ENCODE assay signal across 12 mouse cellular contexts in the genomic region with DNA sequence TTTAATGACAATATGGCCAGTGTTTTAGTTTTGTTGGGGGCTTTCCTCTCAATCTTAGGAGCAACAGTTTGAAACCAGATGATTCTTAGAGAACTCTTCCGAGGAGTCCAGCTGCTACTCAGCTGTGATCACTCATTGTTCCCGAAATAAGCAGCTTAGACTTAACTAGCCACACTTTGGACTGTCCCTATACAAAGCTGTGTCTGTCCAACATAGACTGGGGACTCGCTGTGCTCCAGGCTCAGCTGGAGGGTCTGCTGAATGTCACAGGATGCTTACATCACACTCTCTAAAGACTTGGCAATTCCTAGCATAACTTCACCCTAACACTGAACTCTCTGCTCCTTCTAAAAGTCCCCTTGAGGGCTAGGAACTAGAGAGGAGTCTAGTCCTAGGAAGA. TPM values are rescaled to one million over a fixed set of nuclear protein-coding genes. Genes with fewer than 3 reads are reported as not detected.
DNase-seq lines count a peak whose midpoint lies in the region; ATAC-seq lines count a peak whose summit lies in the region.
"Had no signal": no experiment of that assay in that cellular context is flagged by ENCODE, and none has a peak within 500 bp of the region (broad histone marks: within the 10 kb centered on the region; RNA-seq: fewer than 3 reads in every experiment).

No protein-coding gene starts in this region.

- no peak overlapping the region for H3K4me3 ChIP-seq in hindbrain, embryonic 10.5 days
- no peak overlapping the region for H3K4me3 ChIP-seq in hindbrain, embryonic 13.5 days
- H3K4me3 ChIP-seq in forebrain, embryonic 16.5 days (replicated peaks; ENCODE audit: low read length) = no peak overlapping the region
- H3K4me3 ChIP-seq: layer of hippocampus, adult 2 months had no signal

- no peaks in the 10 kb centered on the region for H3K36me3 ChIP-seq in hindbrain, embryonic 10.5 days
- H3K36me3 ChIP-seq in hindbrain, embryonic 13.5 days = no peaks in the 10 kb centered on the region
- H3K36me3 ChIP-seq in forebrain, embryonic 16.5 days (ENCODE audit: control insufficient read depth, insufficient read depth) = no peaks in the 10 kb centered on the region

- H3K27me3 ChIP-seq in hindbrain, embryonic 10.5 days (ENCODE audit: insufficient read depth, poor library complexity, severe bottlenecking) = no peaks in the 10 kb centered on the region
- no peaks in the 10 kb centered on the region for H3K27me3 ChIP-seq in hindbrain, embryonic 13.5 days
- H3K27me3 ChIP-seq in forebrain, embryonic 16.5 days (replicated peaks; ENCODE audit: control insufficient read depth, insufficient read depth, low read length) = no peaks in the 10 kb centered on the region

- H3K27ac ChIP-seq in hindbrain, embryonic 10.5 days = no peak overlapping the region
- no peak overlapping the region for H3K27ac ChIP-seq in hindbrain, embryonic 13.5 days
- H3K27ac ChIP-seq in forebrain, embryonic 16.5 days (ENCODE audit: low read length) = no peak overlapping the region
- H3K27ac ChIP-seq: layer of hippocampus, adult 2 months; liver, embryonic 14.5 days had no signal

- H3K4me2 ChIP-seq in hindbrain, embryonic 13.5 days = no peak overlapping the region
- no peak overlapping the region for H3K4me2 ChIP-seq in forebrain, embryonic 16.5 days (ENCODE audit: low read length)

- peak; percentile 3 for DNase-seq in hindbrain, embryonic 10.5 days (ENCODE audit: low spot score)
- DNase-seq in R1 (ENCODE audit: low read depth, low spot score) = peak; percentile 7
- DNase-seq in lung, postnatal 14 days = peak; percentile 12
- no peak for DNase-seq in adrenal gland, adult 2 months
- DNase-seq in right cerebral cortex, postnatal 36 days (ENCODE audit: low spot score in 2 of 2) = no peak
- DNase-seq in adrenal gland, postnatal 25 days = no peak
- DNase-seq: cerebellum, postnatal 10 days; gastrocnemius, postnatal 10 days had no signal

- 0 out of 2 replicates have a peak, but pooled peaks cover 3% of the 10 kb centered on the region for H3K4me1 ChIP-seq in hindbrain, embryonic 10.5 days (replicated peaks)
- H3K4me1 ChIP-seq in hindbrain, embryonic 13.5 days (replicated peaks) = no peaks in the 10 kb centered on the region
- no peaks in the 10 kb centered on the region for H3K4me1 ChIP-seq in forebrain, embryonic 16.5 days (replicated peaks; ENCODE audit: control insufficient read depth, insufficient read depth, low read length)

- no peaks in the 10 kb centered on the region for H3K9me3 ChIP-seq in hindbrain, embryonic 10.5 days
- no peaks in the 10 kb centered on the region for H3K9me3 ChIP-seq in hindbrain, embryonic 13.5 days
- H3K9me3 ChIP-seq in forebrain, embryonic 16.5 days (ENCODE audit: control insufficient read depth, low read length) = no peaks in the 10 kb centered on the region

- no peak for ATAC-seq in hindbrain, embryonic 13.5 days (ENCODE audit: low FRiP score)
- 0 out of 2 replicates have a peak, but pooled peaks have one; percentile 20 for ATAC-seq in forebrain, embryonic 16.5 days

- H3K9ac ChIP-seq in hindbrain, embryonic 13.5 days = no peak overlapping the region
- H3K9ac ChIP-seq in forebrain, embryonic 16.5 days (replicated peaks; ENCODE audit: low read depth, low read length) = no peak overlapping the region
- H3K9ac ChIP-seq: liver, embryonic 14.5 days had no signal

- WGBS in hindbrain, embryonic 10.5 days = 34% methylated on average over 3 of the region's 3 CpGs
- WGBS in hindbrain, embryonic 13.5 days = 46% methylated on average over 3 of the region's 3 CpGs
- 5% methylated on average over 3 of the region's 3 CpGs for WGBS in forebrain, embryonic 16.5 days

RNA-seq across cellular contexts. Expression of a gene that starts 40.4 kb away (rescaled TPM):
- 15.8 and 21.2 TPM in 2 replicates for polyA plus RNA-seq in hindbrain, embryonic 10.5 days (2016; fragmentation: Nextera tagmentation; extraction: Ambion mirVana)
- polyA plus RNA-seq in hindbrain, embryonic 13.5 days (2015; fragmentation: Nextera tagmentation; extraction: Ambion mirVana) = 9.1 and 10.0 TPM in 2 replicates
- 7.2 and 9.3 TPM in 2 replicates for polyA plus RNA-seq in forebrain, embryonic 16.5 days (2015; fragmentation: Nextera tagmentation; extraction: Ambion mirVana)
- 10 to 100 TPM; 40.6 to 41.0 TPM for total RNA-seq in adrenal gland, adult 2 months (2021)
- 5.5 and 5.6 TPM in 2 replicates for polyA plus RNA-seq in adrenal gland, adult 2 months (2012; rRNA removed)
- 55.1 and 64.1 TPM in 2 replicates for total RNA-seq in adrenal gland, postnatal 25 days (2021)

Comparison
In these comparisons a context has a peak if more than half of its experiments do, and no peak if none do; other contexts are left out.
1. DNase-seq: peak in hindbrain, embryonic 10.5 days (single experiment), R1 (single experiment) and lung, postnatal 14 days (single experiment); none in adrenal gland, adult 2 months (single experiment), right cerebral cortex, postnatal 36 days (0 of 2) and adrenal gland, postnatal 25 days (single experiment).